Mouse (Mus musculus): ENCODE results near the gene Vipr1.

DNA sequence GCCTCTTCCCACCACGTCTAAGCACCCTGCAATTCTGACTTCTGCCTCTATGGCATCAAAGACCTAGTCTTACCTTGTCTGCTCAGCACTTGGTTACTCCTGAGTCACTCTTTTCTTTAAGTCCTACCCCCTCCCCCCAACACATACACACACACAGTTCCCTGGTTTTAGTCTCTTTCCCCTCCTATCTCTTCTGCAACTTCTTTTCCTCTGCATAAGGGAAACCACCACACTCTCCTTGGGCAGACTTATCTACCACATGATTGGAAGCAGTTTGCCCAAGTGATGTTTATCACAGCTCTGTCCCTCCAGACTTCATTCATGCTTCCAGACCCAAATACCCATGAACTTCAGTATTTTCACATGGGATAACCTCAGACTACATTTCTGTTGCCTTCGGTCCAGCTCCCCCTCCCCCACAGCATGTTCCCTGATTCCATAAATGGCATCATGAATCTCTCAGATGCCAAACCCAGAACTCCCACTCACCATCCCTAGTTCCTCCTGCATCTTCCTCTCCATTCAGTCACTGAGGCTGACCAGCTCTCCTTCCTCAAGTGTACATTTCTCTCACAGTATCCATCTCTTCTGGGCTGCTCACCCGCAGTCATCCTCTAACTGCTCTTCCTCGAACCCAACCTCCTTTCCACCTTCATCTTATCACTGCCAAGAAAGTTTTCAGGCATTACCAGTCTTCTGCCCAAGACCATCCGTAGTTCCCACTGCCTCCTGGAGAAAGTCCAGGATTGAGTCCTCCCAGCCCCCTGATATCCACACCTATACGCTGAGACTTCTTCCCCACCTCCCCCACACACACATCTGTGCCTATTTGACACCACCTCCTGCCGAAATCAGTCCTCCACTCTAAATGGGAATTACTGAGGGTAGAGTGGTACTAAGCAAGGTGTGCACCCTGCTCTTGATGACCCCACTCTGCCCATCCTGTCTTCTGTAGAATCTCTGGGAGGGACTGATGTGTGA is 66.3 kb downstream of the Vipr1 start:
- no peak for TF ChIP-seq CTCF (conservative IDR thresholded peaks at IDR 0.05 in 1 of 2, IDR thresholded peaks at IDR 0.05 in 1 of 2; ENCODE audit: low read depth in 2 of 2, low read length in 2 of 2)
- no peak for TF ChIP-seq RAD21 (IDR thresholded peaks at IDR 0.05; ENCODE audit: low read depth, low read length)
- TF ChIP-seq MAZ (IDR thresholded peaks at IDR 0.05; ENCODE audit: low read depth, low read length), result no peak
- no peak for TF ChIP-seq E2F4 (IDR thresholded peaks at IDR 0.05; ENCODE audit: insufficient replicate concordance, low read depth, low read length)
- no peak for TF ChIP-seq IRF4 (IDR thresholded peaks at IDR 0.05; ENCODE audit: low read depth, low read length)
- TF ChIP-seq ETS1 (conservative IDR thresholded peaks at IDR 0.05; ENCODE audit: low read depth, low read length), result no peak
- no peak for TF ChIP-seq UBTF (IDR thresholded peaks at IDR 0.05; ENCODE audit: low read depth, low read length)
- TF ChIP-seq ZC3H11A (IDR thresholded peaks at IDR 0.05; ENCODE audit: low read depth, low read length), result no peak
- no peak for TF ChIP-seq MYC (IDR thresholded peaks at IDR 0.05; ENCODE audit: low read depth, low read length)
- TF ChIP-seq SMC3 (IDR thresholded peaks at IDR 0.05; ENCODE audit: low read depth, low read length), result no peak
- no peak for TF ChIP-seq ELF1 (IDR thresholded peaks at IDR 0.05; ENCODE audit: low read depth, low read length)
